Mouse (Mus musculus) naive thymus-derived CD4-positive, alpha-beta T cell, adult 5 months (primary cell): Measurements from ENCODE around the gene Spsb2. TPM values are rescaled to one million over a fixed set of nuclear protein-coding genes. Genes with fewer than 3 reads are reported as not detected.

Experiments used
- polyA plus RNA-seq: library from polyadenylated mRNA; unstranded; fragments of 100-300 nt; shearing (Covaris generic); gene quantifications from one replicate; pipeline ENCODE4 v1.2.1, GENCODE M21; 2017

The Spsb2 gene
- 1.4 TPM for polyA plus RNA-seq

DNA sequence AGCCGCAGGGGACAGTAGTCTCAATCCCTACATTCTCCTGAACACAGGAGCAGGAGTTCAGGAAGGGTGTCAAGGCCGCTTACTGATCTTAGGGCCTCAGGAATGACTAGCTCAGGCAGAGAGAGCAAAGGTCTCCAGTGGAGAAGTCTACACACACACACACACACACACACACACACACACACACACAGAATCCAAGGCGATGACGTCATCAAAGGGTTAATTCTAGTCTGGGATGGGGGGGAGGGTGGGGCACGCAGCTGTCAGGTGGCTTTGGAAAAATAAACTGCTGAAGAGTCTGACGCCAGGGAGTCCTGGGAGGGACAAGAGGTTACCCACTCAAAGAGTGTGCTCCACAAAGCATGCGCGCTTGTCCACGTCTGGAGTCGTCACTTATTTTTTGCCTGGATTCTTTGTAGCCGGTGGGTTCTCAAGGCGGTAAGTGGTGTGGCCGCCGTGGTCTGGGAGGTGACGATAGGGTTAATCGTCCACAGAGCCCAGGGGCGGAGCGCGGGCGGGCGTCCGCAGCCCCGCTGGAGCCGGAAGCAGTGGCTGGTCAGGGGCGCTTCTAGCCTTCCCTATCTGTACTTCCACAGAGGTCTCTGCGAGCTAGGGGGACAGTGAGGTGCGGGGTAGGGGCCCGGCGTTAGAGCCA is at the start of gene Spsb2:
Spsb2 (plus strand) TSS at position 304 of the 655 bp plus-strand sequence.

DNA sequence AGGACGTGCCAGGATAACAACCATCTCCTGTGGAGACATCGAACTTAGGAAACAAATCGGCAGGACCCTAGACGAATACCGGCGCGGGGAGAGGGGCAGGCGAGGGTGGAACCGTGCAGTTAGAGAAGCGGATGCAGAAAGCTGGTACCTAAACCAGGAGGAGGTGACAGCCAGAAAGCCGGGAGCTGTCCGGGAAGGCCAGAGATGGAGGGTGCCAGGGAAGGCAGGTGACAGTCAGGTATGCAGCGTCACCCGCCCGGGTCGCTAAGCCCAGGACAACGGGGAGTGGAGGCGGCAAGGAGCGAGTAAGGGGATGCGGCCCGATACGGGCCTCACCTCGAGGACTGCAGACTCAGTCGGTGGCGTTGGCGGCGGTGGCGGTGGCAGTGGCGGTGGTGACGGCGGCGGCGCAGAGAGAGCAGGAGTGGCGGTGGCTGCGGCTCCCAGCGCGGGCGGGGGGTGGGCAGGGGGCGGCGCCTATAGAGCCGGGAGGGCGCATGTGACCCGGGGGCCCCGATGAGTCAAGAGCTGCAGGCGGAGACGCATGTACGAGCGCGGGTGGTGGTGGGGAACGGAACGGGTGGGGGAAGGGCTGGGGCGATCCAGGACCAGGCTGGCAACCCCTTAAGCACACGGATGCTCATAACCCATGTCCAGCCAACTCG is 39.2 kb upstream of the Spsb2 start, which contains the start of gene Eno2:
Eno2 (minus strand) TSS at position 573 of the 665 bp plus-strand sequence.

DNA sequence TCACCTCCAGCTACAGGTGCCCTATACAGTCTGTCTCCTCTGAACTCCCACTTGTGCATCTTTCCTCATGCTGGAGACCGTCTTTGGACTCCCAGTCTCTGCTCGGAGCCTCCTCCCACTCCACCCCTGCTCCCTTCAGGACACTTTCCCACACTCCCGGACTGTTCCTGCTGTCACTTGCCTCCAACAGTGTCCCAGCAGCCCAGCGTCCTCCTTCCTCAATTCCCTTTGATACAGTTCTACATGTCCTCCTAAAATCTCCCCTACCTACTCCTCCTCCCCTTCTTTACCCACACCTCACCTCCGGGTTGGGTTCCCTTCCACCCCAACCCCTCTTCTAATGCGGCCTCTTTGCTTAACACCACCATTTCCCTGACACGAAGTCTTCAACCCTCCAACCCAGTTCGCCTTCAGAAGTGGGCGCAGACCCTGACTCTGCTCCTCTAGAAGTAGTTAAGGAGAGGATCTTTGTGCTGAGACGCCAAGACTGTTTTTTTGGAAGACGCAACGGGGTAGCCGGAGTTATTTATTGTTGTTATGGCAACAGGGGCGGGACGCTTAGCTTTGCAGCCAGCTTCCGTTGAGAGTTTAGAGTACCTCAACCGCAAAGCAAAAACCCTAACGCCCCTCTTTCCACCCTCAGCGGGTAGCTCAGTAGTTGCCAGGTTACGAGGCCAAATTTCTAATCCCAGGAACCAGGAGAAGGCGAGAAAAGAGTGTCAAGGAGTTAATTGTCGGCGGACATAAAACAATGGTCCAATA is 29.1 kb upstream of the Spsb2 start, which contains the start of gene Lrrc23:
Lrrc23 (minus strand) TSS at position 506 of the 762 bp plus-strand sequence.

DNA sequence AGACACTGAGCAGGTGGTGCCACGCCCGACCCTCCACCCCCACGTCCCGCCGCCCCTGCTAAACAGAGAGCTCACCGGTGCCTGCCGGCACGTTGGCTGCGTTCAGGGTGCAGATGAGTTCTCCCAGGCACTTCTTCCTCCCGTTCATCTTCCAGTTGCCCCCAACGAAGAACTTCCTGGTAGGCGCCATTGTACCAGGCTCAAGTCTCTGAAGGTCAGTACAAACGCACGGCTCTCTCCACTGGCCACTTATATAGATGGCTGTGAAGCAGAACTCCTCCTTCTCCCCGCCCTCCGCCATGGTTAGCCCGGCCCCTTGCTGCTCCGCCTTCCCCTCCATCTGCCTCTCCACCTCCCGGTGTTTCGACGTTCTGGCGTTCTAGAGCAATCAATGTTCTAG is 5.5 kb downstream of the Spsb2 start, which contains the start of gene Tpi1:
Tpi1 (minus strand) TSS at position 364 of the 400 bp plus-strand sequence.

DNA sequence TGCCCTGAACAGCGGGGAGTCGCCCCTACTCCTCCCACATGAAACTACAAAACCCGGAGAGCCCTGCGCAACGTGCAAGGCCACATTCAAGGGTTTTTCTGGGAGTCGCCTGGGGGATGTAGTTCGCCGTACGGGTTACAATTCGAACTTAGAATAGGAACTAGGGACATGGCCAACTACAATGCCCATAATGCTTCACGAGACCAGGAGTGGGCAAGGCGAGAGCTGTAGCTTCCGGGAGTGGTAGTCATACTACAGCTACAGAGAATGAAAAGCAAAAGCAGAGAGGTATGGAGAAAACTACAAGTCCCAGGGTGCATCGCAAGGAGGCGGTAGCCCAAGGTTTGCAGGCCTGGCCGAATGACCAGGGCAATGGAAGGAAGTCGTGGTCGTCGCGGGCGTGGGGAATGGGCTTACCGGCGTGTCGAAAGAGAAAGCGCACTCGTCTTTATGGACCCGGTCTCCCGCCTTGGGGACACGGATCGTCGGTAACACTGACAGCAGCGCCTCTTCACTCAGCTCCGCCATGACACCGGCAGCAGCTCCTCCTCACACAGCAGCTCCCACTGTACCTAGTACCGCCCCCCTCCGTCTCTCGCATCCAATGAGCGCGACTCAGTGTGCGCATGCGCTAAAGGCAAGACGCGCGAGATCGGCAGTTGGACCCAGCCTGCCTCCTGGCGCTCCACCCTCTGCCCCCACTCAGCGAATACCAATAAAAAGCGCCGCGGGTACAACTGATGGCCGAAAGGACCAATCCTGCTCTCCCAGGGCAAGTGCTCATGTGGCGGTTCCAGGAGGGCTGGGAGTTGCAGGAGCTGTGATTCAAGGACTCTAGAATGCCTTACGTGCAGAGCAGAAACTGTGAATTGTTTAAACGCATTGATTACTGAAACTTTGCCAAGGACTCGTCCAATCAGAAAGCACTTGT is 20.7 kb downstream of the Spsb2 start, which contains the start of the genes Usp5 and Cdca3:
Usp5 (minus strand) TSS at position 617 of the 931 bp plus-strand sequence.
Cdca3 (plus strand) TSS at position 680 of the 931 bp plus-strand sequence.

DNA sequence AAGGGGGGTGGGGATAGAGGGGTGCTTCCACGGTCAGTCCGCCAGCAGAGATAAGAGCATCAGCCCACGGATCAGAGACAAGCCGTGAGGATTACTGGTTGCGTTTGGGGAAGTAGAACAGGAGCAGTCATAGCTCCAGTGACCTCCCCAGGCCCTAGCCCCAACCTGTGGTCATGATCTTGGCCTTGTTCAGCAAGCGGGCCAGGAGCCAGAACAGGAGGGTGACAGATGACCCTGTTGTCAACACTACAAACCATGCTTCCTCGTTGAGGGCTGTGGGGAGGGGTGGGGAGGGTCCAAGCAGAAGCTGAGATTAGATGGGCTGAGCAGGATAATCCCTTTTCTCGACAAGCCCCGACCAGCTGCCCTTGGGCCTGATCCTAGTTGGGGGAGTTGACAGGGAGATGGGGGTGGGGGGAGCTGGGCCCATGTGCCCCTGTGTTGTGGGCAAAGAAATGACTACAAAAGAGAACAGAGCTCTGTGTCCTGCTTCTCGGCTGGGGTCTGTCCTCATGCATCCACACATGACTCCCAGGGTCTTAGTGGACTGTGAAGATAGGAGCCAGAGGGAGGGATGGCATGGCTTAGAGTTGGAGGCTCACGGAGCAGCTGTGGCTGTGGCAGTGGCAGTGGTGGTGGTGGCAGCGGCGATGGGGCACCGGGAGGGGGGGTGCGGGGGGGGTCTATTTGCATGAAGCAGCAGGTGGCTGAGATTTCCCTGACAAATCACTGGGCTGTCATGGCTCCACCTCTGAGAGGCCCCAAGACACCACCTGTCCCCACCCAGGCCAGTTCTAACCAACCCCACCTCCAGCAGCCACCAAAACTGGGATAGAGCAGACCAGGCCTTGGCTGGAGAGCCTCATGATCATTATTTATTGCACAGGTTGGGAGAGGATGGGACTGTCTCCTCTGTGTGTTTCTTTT is 32.0 kb downstream of the Spsb2 start, which contains the start of gene Gnb3:
Gnb3 (minus strand) TSS at position 35 of the 927 bp plus-strand sequence.

DNA sequence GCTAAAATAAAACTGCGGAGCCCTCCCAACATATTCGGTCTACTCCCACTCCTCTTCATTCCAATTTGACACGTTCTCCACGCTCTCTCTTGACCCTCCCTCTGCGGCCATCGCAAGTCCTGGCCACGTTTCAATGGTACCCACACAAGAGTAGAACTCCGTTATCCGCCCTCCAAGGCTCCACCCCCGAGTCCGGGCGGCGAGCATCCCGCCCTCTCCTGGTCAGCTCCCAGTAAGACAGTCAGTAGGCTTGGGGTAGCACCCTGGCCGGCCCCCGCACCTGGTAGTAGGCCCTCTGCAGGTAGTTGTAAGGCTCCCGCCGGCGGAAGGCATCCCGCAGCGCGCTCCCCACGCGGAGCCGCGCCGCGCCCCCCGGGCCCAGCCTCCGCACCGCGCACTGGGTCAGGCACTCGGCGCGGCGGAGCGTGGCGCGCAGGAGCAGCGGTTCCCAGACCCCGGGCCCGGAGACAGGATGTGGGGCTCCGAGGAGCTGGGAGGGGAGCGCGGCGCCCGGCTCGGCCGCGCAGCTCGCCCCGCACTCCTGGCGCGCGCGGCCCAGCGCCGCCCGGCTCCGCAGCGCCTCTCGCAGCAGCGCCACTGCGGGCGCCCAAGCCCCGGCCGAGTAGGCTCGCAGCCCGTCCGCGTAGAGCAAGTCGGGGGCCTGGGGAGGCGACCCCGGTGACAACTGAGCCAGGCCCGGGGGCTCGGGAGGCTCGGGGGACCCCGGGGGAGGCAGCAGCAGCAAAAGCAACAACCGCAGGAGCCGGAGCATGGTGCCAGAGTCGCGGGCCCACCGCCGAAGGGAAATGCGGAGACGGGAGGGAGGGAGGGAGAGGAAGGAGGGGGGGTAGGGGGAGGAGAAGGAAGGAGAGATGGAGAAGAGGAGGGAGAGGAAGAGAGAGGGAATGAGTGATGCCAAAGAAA is 48.7 kb downstream of the Spsb2 start, which contains the start of gene P3h3:
P3h3 (minus strand) TSS at position 837 of the 924 bp plus-strand sequence.

Other genes starting within 250 kb of the Spsb2 start
- not detected for gene C1rb, start 238.4 kb upstream of the Spsb2 start, polyA plus RNA-seq
- gene C1s2, start 172.6 kb upstream of the Spsb2 start, polyA plus RNA-seq: not detected
- 54.5 TPM for gene Lpcat3, start 145.6 kb upstream of the Spsb2 start, polyA plus RNA-seq
- gene Emg1, start 96.5 kb upstream of the Spsb2 start, polyA plus RNA-seq: 347 TPM
- gene Phb2, start 96.3 kb upstream of the Spsb2 start, polyA plus RNA-seq: 133 TPM
- 209 TPM for gene Ptpn6, start 69.9 kb upstream of the Spsb2 start, polyA plus RNA-seq
- 275 TPM for gene Grcc10, start 67.3 kb upstream of the Spsb2 start, polyA plus RNA-seq
- not detected for gene Gm45234, start 52.6 kb upstream of the Spsb2 start, polyA plus RNA-seq
- 40.2 TPM for gene Atn1, start 52.1 kb upstream of the Spsb2 start, polyA plus RNA-seq
- 2.5 TPM for gene Eno2, start 39.0 kb upstream of the Spsb2 start, polyA plus RNA-seq
- gene Lrrc23, start 28.9 kb upstream of the Spsb2 start, polyA plus RNA-seq: 2.6 TPM
- gene Tpi1, start 5.6 kb downstream of the Spsb2 start, polyA plus RNA-seq: 40.1 TPM
- gene Usp5, start 20.8 kb downstream of the Spsb2 start, polyA plus RNA-seq: 90.0 TPM
- gene Cdca3, start 20.9 kb downstream of the Spsb2 start, polyA plus RNA-seq: 4.0 TPM
- gene Gnb3, start 31.6 kb downstream of the Spsb2 start, polyA plus RNA-seq: not detected
- gene P3h3, start 49.1 kb downstream of the Spsb2 start, polyA plus RNA-seq: not detected
- gene Gpr162, start 55.3 kb downstream of the Spsb2 start, polyA plus RNA-seq: 0.10 TPM
- 550 TPM for gene Cd4, start 79.6 kb downstream of the Spsb2 start, polyA plus RNA-seq
- gene Lag3, start 103.0 kb downstream of the Spsb2 start, polyA plus RNA-seq: not detected
- 7.9 TPM for gene Ptms, start 111.4 kb downstream of the Spsb2 start, polyA plus RNA-seq
- 126 TPM for gene Mlf2, start 122.7 kb downstream of the Spsb2 start, polyA plus RNA-seq
- 42.9 TPM for gene Cops7a, start 156.9 kb downstream of the Spsb2 start, polyA plus RNA-seq
- not detected for gene Pianp, start 188.0 kb downstream of the Spsb2 start, polyA plus RNA-seq
- 64.7 TPM for gene Zfp384, start 200.5 kb downstream of the Spsb2 start, polyA plus RNA-seq
- gene Ing4, start 231.1 kb downstream of the Spsb2 start, polyA plus RNA-seq: 74.8 TPM
- 11.1 TPM for gene Acrbp, start 241.0 kb downstream of the Spsb2 start, polyA plus RNA-seq